Comparison of ENCODE assay signal across 11 mouse cellular contexts in genomic region chr11:95540637-95541385, GRCm38 (mm10). TPM values are rescaled to one million over a fixed set of nuclear protein-coding genes. Genes with fewer than 3 reads are reported as not detected.
DNase-seq lines count a peak whose midpoint lies in the region; ATAC-seq lines count a peak whose summit lies in the region.
"Had no signal": no experiment of that assay in that cellular context is flagged by ENCODE, and none has a peak within 500 bp of the region (broad histone marks: within the 10 kb centered on the region; RNA-seq: fewer than 3 reads in every experiment).

No protein-coding gene starts in this region.

- 0 out of 2 replicates have a peak, but pooled peaks cover 2% of the 10 kb centered on the region for H3K27me3 ChIP-seq in kidney, embryonic 15.5 days
- H3K27me3 ChIP-seq in intestine, embryonic 15.5 days (replicated peaks): no peaks in the 10 kb centered on the region

- no peak overlapping the region; the same call in 1 of the 2 replicates for H3K4me3 ChIP-seq in kidney, embryonic 15.5 days (replicated peaks)
- H3K4me3 ChIP-seq in intestine, embryonic 15.5 days (replicated peaks): no peak overlapping the region

- DNase-seq in kidney, adult 9 months: no peak
- peak; percentile 39 for DNase-seq in thymus, postnatal 4 days
- no peak for DNase-seq in thymus, postnatal 36 days
- DNase-seq in adrenal gland, postnatal 10 days: no peak
- DNase-seq in frontal cortex, postnatal 14 days (ENCODE audit: low spot score in 2 of 2): no peak
- no peak for DNase-seq in layer of hippocampus, adult 9-10 months (ENCODE audit: low spot score)
- DNase-seq: cerebellum, postnatal 14 days had no signal

- no peaks in the 10 kb centered on the region for H3K9me3 ChIP-seq in kidney, embryonic 15.5 days (replicated peaks)
- no peaks in the 10 kb centered on the region for H3K9me3 ChIP-seq in intestine, embryonic 15.5 days

- peak; percentile 20; the same call in 1 of the 2 replicates for ATAC-seq in kidney, embryonic 15.5 days (replicated peaks; ENCODE audit: low FRiP score)
- peak; percentile 50 for ATAC-seq in intestine, embryonic 15.5 days

- 17% methylated on average over 18 of the region's 18 CpGs for WGBS in kidney, embryonic 15.5 days
- 16% methylated on average over 18 of the region's 18 CpGs for WGBS in intestine, embryonic 15.5 days

- H3K27ac ChIP-seq in kidney, embryonic 15.5 days: 0 out of 2 replicates have a peak overlapping the region, but pooled peaks have one; percentile 22
- H3K27ac ChIP-seq in intestine, embryonic 15.5 days: no peak overlapping the region; the same call in 1 of the 2 replicates

- no peaks in the 10 kb centered on the region for H3K36me3 ChIP-seq in kidney, embryonic 15.5 days
- no peaks in the 10 kb centered on the region for H3K36me3 ChIP-seq in intestine, embryonic 15.5 days

- H3K4me2 ChIP-seq in kidney, embryonic 15.5 days: peak overlapping the region; percentile 49
- peak overlapping the region; percentile 44 for H3K4me2 ChIP-seq in intestine, embryonic 15.5 days (replicated peaks)

- H3K9ac ChIP-seq in kidney, embryonic 15.5 days: no peak overlapping the region; the same call in 1 of the 2 replicates
- H3K9ac ChIP-seq in intestine, embryonic 15.5 days: no peak overlapping the region

- peaks cover 33% of the 10 kb centered on the region for H3K4me1 ChIP-seq in kidney, embryonic 15.5 days
- H3K4me1 ChIP-seq in intestine, embryonic 15.5 days (replicated peaks): peaks cover 7% of the 10 kb centered on the region

RNA-seq across cellular contexts. Expression of gene Nxph3, which starts 26.4 kb away (rescaled TPM):
- 0.32 and 0.40 TPM in 2 replicates for polyA plus RNA-seq in kidney, embryonic 15.5 days (2015; fragmentation: Nextera tagmentation; extraction: Ambion mirVana)
- 0.46 and 0.58 TPM in 2 replicates for polyA plus RNA-seq in intestine, embryonic 15.5 days (2015; fragmentation: Nextera tagmentation; extraction: Ambion mirVana)
- total RNA-seq in adrenal gland, postnatal 10 days (2021): 1 to 10 TPM; 2.3 to 2.4 TPM
- total RNA-seq: granulocyte monocyte progenitor cell, adult 5-6 weeks had no signal
- polyA plus RNA-seq: liver, embryonic 16.5 days had no signal

RNA-seq across cellular contexts. Expression of gene Ngfr, which starts 46.7 kb away (rescaled TPM):
- 25.8 and 28.7 TPM in 2 replicates for polyA plus RNA-seq in kidney, embryonic 15.5 days (2015; fragmentation: Nextera tagmentation; extraction: Ambion mirVana)
- 14.5 and 15.8 TPM in 2 replicates for polyA plus RNA-seq in intestine, embryonic 15.5 days (2015; fragmentation: Nextera tagmentation; extraction: Ambion mirVana)
- total RNA-seq in adrenal gland, postnatal 10 days (2021): 10 to 100 TPM; 12.6 to 23.8 TPM
- total RNA-seq: granulocyte monocyte progenitor cell, adult 5-6 weeks had no signal
